Mouse (Mus musculus): ENCODE measurements at regions not wholly inside any gene's neighbourhood (a gene's known extent, or its start where the extent isn't known, plus 50 kb on each side); places are given as distances from the start of the nearest gene placed in this dataset.

DNA sequence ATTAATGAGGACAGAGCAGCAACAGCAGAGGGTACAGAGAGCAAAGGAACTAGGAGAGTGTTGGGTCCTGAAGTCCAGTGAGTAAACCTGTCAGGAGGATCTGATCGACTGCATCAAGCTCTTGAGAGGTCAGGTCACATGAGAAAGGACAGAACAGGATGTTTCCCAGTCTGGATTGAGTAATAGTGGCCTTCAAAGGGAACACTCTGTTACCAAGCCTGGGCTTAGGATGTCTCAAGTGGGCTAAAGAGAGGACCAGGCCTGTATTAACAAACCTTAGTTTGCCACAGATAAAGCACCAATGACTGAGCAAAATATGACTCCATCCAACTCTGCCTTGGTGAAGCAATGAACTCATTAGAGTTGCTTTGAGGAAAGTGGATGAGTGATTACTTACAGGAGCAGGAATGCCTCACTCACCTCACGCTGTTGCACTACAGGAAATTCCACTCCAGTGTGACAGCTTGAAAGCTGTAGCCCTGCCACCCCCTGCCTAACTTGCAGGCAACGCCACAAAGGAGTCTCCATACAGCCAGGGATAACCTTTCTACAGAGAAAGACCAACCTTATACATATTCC lies 229.2 kb upstream of the Nmur2 start:
- H3K4me1 ChIP-seq, result peaks cover 12% of the 10 kb centered on the region
- WGBS, result 63% methylated on average over 3 of the region's 3 CpGs
- H3K27ac ChIP-seq (replicated peaks), result no peak overlapping the region
- H3K9me3 ChIP-seq (replicated peaks), result no peaks in the 10 kb centered on the region
- DNase-seq (ENCODE audit: low spot score), result no peak
- no peaks in the 10 kb centered on the region for H3K27me3 ChIP-seq (ENCODE audit: low read depth, poor library complexity, severe bottlenecking)
- no peaks in the 10 kb centered on the region for H3K36me3 ChIP-seq
- no peak overlapping the region for H3K4me3 ChIP-seq

- DNase-seq (ENCODE audit: low spot score), result no peak
- H3K9me3 ChIP-seq (replicated peaks), result no peaks in the 10 kb centered on the region
- H3K27ac ChIP-seq (replicated peaks), result no peak overlapping the region
- H3K4me1 ChIP-seq, result no peaks in the 10 kb centered on the region
- H3K4me3 ChIP-seq, result no peak overlapping the region
- WGBS, result 96% methylated on average over 10 of the region's 10 CpGs
- no peaks in the 10 kb centered on the region for H3K27me3 ChIP-seq (ENCODE audit: low read depth, poor library complexity, severe bottlenecking)
- no peaks in the 10 kb centered on the region for H3K36me3 ChIP-seq
Observed at GRCm38 (mm10) chr11:56262726-56263125, 221.9 kb upstream of the Nmur2 start.

- Histone ChIP-seq H3K4me1 (no peaks in the 10 kb centered on the region), H3K4me3 (no peak overlapping the region), H3K27ac (replicated peaks) (no peak overlapping the region), H3K36me3 (no peaks in the 10 kb centered on the region), H3K9me3 (replicated peaks) (no peaks in the 10 kb centered on the region), H3K27me3 (ENCODE audit: low read depth, poor library complexity, severe bottlenecking) (no peaks in the 10 kb centered on the region)
- 78% methylated on average over 2 of the region's 2 CpGs for WGBS
- no peak for DNase-seq (ENCODE audit: low spot score)
Observed at GRCm38 (mm10) chr11:56256356-56256755, 215.5 kb upstream of the Nmur2 start.

GRCm38 (mm10) chr11:56254437-56254836 lies 213.6 kb upstream of the Nmur2 start:
- WGBS, result 87% methylated on average over 3 of the region's 3 CpGs
- Histone ChIP-seq H3K4me1 (no peaks in the 10 kb centered on the region; the same call in 1 of the 2 replicates), H3K27me3 (ENCODE audit: low read depth, poor library complexity, severe bottlenecking) (no peaks in the 10 kb centered on the region), H3K27ac (replicated peaks) (no peak overlapping the region), H3K9me3 (replicated peaks) (no peaks in the 10 kb centered on the region; the same call in 1 of the 2 replicates), H3K4me3 (no peak overlapping the region), H3K36me3 (no peaks in the 10 kb centered on the region)
- no peak for DNase-seq (ENCODE audit: low spot score)

DNA sequence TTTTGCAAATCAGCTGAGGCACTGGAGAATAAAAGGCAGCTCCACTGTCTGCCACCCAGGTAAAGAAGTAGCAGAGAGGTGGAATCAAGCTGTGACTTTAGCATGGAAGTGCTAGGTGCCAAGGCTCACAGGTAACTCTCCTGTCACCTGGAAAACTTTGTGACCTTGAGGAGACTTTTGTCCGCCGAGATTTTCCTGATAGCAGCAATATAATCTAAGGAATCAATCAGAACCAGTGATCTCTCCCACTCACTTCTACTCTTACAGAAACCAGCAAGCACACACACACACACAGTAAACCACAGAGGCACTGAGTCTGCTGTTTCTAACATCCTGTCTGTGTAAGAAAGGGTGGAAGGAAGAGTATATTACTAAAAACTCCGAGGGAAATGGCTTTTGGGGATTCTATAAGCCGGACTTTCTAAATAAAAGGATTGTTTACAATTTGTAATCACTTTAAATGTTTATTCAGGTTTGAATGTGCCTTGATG lies 206.6 kb upstream of the Nmur2 start:
- H3K4me1 ChIP-seq, result peaks cover 26% of the 10 kb centered on the region
- H3K27ac ChIP-seq (replicated peaks), result peak overlapping the region; percentile 85
- H3K4me3 ChIP-seq, result no peak overlapping the region
- H3K36me3 ChIP-seq, result no peaks in the 10 kb centered on the region
- H3K27me3 ChIP-seq (ENCODE audit: low read depth, poor library complexity, severe bottlenecking), result no peaks in the 10 kb centered on the region
- WGBS, result 27% methylated on average over 4 of the region's 4 CpGs
- DNase-seq (ENCODE audit: low spot score), result no peak
- no peaks in the 10 kb centered on the region; the same call in 1 of the 2 replicates for H3K9me3 ChIP-seq (replicated peaks)

- Histone ChIP-seq H3K4me3 (no peak overlapping the region), H3K27ac (replicated peaks) (peak overlapping the region; percentile 85), H3K4me1 (peaks cover 26% of the 10 kb centered on the region), H3K9me3 (replicated peaks) (no peaks in the 10 kb centered on the region; the same call in 1 of the 2 replicates), H3K27me3 (ENCODE audit: low read depth, poor library complexity, severe bottlenecking) (no peaks in the 10 kb centered on the region), H3K36me3 (no peaks in the 10 kb centered on the region)
- WGBS, result 40% methylated on average over 5 of the region's 5 CpGs
- DNase-seq (ENCODE audit: low spot score), result peak; percentile 79
Observed at GRCm38 (mm10) chr11:56246549-56247332, 205.9 kb upstream of the Nmur2 start.

- H3K4me3 ChIP-seq, result no peak overlapping the region
Observed at GRCm38 (mm10) chr11:56244951-56245350, 204.1 kb upstream of the Nmur2 start.

DNA sequence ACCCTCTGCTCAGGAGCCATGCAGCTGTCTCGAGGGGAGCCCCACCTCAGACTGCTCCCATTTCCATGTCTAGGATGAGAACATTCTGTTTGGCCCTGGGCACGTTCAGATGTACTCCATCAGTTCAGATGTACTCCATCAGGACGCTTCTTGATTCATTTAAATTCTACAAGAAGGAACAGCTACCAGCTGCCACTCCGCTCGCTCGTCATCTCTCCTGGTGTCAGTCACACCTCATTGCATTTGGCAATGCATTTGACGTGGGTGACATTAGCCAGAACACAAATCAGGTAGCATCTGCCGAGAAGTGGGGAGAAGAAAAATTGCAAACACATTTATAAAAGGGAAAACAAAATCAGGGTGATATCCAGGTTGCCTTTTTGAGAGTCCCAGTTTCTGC lies 202.6 kb upstream of the Nmur2 start:
- 84% methylated on average over 8 of the region's 8 CpGs for WGBS
- DNase-seq (ENCODE audit: low spot score), result no peak
- Histone ChIP-seq H3K27ac (replicated peaks) (no peak overlapping the region), H3K4me3 (no peak overlapping the region), H3K9me3 (replicated peaks) (no peaks in the 10 kb centered on the region), H3K4me1 (peaks cover 26% of the 10 kb centered on the region), H3K27me3 (ENCODE audit: low read depth, poor library complexity, severe bottlenecking) (no peaks in the 10 kb centered on the region), H3K36me3 (no peaks in the 10 kb centered on the region)

More at GRCm38 (mm10) chr11:56244951-56245350, 204.1 kb upstream of the Nmur2 start:
- peaks cover 26% of the 10 kb centered on the region for H3K4me1 ChIP-seq
- H3K27me3 ChIP-seq (ENCODE audit: low read depth, poor library complexity, severe bottlenecking), result no peaks in the 10 kb centered on the region
- no peak for DNase-seq (ENCODE audit: low spot score)
- H3K36me3 ChIP-seq, result no peaks in the 10 kb centered on the region
- WGBS, result 86% methylated on average over 2 of the region's 2 CpGs
- H3K27ac ChIP-seq (replicated peaks), result 0 out of 2 replicates have a peak overlapping the region, but pooled peaks have one; percentile 46
- no peaks in the 10 kb centered on the region; the same call in 1 of the 2 replicates for H3K9me3 ChIP-seq (replicated peaks)

DNA sequence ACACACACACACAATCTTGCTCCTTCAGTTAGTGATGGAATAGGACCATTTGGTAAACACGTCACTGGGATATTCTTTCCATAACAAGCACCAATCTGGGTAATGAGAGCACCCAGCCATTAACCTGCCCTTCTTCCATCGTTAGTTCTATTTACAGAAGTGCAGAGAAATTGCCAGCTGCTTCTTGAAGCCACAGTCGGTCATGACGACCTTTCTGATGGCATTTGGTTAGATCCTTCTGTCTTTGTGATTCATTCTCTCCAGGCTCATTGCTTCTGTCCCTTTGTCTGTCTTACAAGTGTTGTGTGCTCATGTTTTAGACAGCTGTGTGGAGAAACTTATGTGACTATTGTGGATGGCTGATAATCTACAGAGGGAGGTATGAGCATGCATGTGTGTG lies 197.9 kb upstream of the Nmur2 start:
- 80% methylated on average over 4 of the region's 4 CpGs for WGBS
- no peaks in the 10 kb centered on the region for H3K4me1 ChIP-seq
- H3K9me3 ChIP-seq (replicated peaks), result no peaks in the 10 kb centered on the region
- no peaks in the 10 kb centered on the region for H3K27me3 ChIP-seq (ENCODE audit: low read depth, poor library complexity, severe bottlenecking)
- DNase-seq (ENCODE audit: low spot score), result no peak
- H3K36me3 ChIP-seq, result no peaks in the 10 kb centered on the region
- no peak overlapping the region for H3K4me3 ChIP-seq
- H3K27ac ChIP-seq (replicated peaks), result no peak overlapping the region

DNA sequence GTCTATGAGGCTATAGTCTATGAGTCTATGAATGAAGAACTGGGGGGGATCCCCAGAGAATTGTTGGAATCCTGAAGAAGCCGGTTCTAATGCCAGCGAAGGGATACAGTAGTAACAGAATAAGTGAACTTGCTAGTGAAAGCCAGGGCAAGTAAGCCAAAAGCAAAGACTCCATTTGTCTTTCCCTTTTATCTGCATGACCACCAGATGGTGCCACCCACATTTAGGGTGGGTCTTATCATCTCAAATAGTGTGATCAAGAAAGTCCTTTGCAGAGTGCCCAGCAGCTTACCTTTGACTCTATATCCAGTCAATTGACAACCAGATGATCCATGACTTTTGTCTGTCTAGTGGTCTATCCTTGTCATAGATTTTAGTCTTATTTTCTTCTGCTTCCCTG lies 184.2 kb upstream of the Nmur2 start:
- Histone ChIP-seq H3K27me3 (ENCODE audit: low read depth, poor library complexity, severe bottlenecking) (no peaks in the 10 kb centered on the region), H3K36me3 (no peaks in the 10 kb centered on the region), H3K27ac (replicated peaks) (no peak overlapping the region), H3K9me3 (replicated peaks) (no peaks in the 10 kb centered on the region), H3K4me3 (no peak overlapping the region), H3K4me1 (no peaks in the 10 kb centered on the region)
- 81% methylated on average over 2 of the region's 2 CpGs for WGBS
- no peak for DNase-seq (ENCODE audit: low spot score)

DNA sequence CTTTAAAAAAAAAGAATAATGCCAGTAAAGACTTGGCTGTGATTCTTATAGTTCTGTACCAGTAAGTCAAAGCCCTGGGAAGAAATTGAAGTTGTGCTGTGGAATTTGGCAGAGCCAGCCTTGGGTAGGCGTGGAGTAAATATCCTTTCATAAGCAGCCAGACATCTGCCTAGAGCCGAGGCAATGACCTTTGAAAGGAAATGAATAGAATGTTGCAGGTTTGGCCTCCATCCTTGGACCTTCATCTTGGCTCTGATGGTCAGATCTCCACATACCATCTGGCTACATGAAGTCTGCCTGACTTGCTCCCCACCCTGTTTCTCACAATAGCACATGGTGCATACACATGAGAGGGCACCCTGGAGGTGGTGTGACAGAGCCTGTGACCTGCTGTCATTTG lies 174.9 kb upstream of the Nmur2 start:
- Histone ChIP-seq H3K27me3 (ENCODE audit: low read depth, poor library complexity, severe bottlenecking) (no peaks in the 10 kb centered on the region), H3K27ac (replicated peaks) (no peak overlapping the region), H3K4me3 (no peak overlapping the region), H3K36me3 (no peaks in the 10 kb centered on the region), H3K9me3 (replicated peaks) (no peaks in the 10 kb centered on the region), H3K4me1 (no peaks in the 10 kb centered on the region)
- WGBS, result 85% methylated on average over 2 of the region's 2 CpGs
- DNase-seq (ENCODE audit: low spot score), result no peak

DNA sequence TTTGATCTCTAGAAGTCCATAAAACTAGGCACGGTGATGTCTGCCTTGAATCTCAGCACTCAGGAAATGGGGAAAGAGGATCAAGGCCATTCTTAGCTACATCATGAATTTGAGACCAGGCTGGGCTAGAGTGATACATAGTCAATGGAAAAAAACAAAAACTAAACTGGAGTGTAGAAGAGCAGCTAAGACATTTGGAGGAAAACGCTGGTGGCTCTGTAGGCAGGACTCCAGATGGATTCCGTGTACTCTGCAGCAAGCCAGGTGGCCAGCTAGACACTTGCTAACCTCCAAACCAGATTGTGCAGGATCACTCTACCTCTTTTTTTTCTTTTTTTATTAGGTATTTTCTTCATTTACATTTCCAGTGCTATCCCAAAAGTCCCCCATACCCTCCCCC lies 161.0 kb upstream of the Nmur2 start:
- H3K4me1 ChIP-seq, result no peaks in the 10 kb centered on the region
- no peaks in the 10 kb centered on the region for H3K27me3 ChIP-seq (ENCODE audit: low read depth, poor library complexity, severe bottlenecking)
- no peak overlapping the region for H3K27ac ChIP-seq (replicated peaks)
- WGBS, result 91% methylated on average over 3 of the region's 3 CpGs
- DNase-seq (ENCODE audit: low spot score), result no peak
- H3K36me3 ChIP-seq, result no peaks in the 10 kb centered on the region
- no peak overlapping the region for H3K4me3 ChIP-seq
- H3K9me3 ChIP-seq (replicated peaks), result no peaks in the 10 kb centered on the region

DNA sequence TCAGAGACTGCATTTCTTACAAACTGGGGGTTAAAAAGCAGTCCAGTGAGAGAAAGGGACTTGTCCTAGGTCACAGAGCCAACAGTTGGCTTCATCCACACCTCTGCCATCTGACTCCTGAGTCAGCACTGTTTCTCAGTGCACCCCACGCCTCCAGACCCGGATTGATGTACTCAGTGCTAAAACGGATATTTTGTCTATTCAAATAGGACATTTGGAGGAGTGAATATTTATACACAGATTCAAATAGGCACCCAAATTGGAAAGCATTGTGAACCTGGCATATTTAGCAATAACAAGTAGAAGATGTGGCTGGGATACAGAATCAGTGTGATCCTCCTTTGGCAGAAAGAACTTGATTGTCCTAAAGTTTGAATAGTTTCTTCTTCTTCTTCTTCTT lies 154.5 kb upstream of the Nmur2 start:
- Histone ChIP-seq H3K27ac (replicated peaks) (no peak overlapping the region), H3K4me3 (no peak overlapping the region), H3K4me1 (no peaks in the 10 kb centered on the region), H3K9me3 (replicated peaks) (no peaks in the 10 kb centered on the region), H3K27me3 (ENCODE audit: low read depth, poor library complexity, severe bottlenecking) (no peaks in the 10 kb centered on the region), H3K36me3 (no peaks in the 10 kb centered on the region)
- WGBS, result 87% methylated on average over 3 of the region's 3 CpGs
- no peak for DNase-seq (ENCODE audit: low spot score)

Measured in midbrain, embryonic 10.5 days (tissue).